Mouse (Mus musculus) brain, embryonic 14.5 days (tissue): ENCODE measurements around the gene Bach1.

Experiments
- CTCF ChIP-seq: fragments of 200-500 bp; IDR thresholded peaks from 2 replicates; pipeline ENCODE4 v1.5.1; 2012; ENCODE audit warnings: inconsistent platforms, mild to moderate bottlenecking, moderate library complexity, borderline replicate concordance; ENCODE audit not compliant: insufficient read depth, insufficient read length; ENCODE audit errors: extremely low read depth
- POLR2A ChIP-seq: fragments of 200-500 bp; IDR thresholded peaks from 2 replicates; pipeline ENCODE4 v1.6.1; 2012; ENCODE audit warnings: mild to moderate bottlenecking, inconsistent platforms, borderline replicate concordance; ENCODE audit not compliant: poor library complexity, insufficient read depth, insufficient read length, severe bottlenecking; ENCODE audit errors: extremely low read depth

- TF ChIP-seq POLR2A: no peak
- TF ChIP-seq CTCF: no peak
Observed at GRCm38 (mm10) chr16:87737296-87737695, 38.6 kb downstream of the Bach1 start.
